Mouse (Mus musculus): Measurements from ENCODE around the gene Mrpl23. TPM values are rescaled to one million over a fixed set of nuclear protein-coding genes. Genes with fewer than 3 reads are reported as not detected.
A peak's percentile ranks its signal among the peaks of the same experiment; 100 is the strongest.

Mrpl23 gene
- polyA plus RNA-seq, 1 experiment from 2014 or later: 12.0 TPM

DNA sequence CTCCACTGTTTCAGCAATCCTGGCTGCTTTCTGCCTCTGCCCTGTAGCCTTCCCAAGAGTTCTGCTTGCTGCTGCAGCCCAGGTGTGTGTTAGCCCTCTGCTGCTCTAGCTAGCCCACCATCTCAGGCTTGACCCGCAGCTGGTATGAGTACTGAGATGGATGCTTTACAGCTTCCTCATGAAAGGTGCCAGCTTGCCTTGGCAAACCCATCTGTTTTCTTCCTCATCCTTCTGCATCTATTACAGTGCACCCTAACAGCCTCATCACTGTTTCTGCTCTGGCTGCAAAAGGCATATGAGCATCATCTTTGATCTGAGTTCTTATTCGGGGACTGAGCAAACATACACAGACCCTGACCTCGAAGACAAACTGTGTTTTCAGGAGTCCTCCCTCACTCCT lies 53.4 kb downstream of the Mrpl23 start:
- H3K27ac ChIP-seq (ENCODE audit: poor library complexity, severe bottlenecking): no peak overlapping the region
- no peak overlapping the region for H3K9ac ChIP-seq
- peaks cover 14% of the 10 kb centered on the region for H3K9me3 ChIP-seq (replicated peaks)
- no peaks in the 10 kb centered on the region for H3K36me3 ChIP-seq
- peaks cover 31% of the 10 kb centered on the region for H3K4me1 ChIP-seq (replicated peaks)
- no peaks in the 10 kb centered on the region for H3K27me3 ChIP-seq (replicated peaks)
- H3K4me3 ChIP-seq: no peak overlapping the region
- ATAC-seq (ENCODE audit: insufficient number of reproducible peaks, low FRiP score): no peak
- H3K4me2 ChIP-seq: no peak overlapping the region
- 79% methylated on average over 3 of the region's 3 CpGs for WGBS

GRCm38 (mm10) chr7:142588282-142588941 lies 55.9 kb downstream of the Mrpl23 start:
- Histone ChIP-seq H3K4me2 (no peak overlapping the region), H3K36me3 (no peaks in the 10 kb centered on the region), H3K4me3 (no peak overlapping the region), H3K9ac (no peak overlapping the region), H3K27me3 (replicated peaks) (no peaks in the 10 kb centered on the region), H3K27ac (ENCODE audit: poor library complexity, severe bottlenecking) (no peak overlapping the region), H3K4me1 (replicated peaks) (peaks cover 42% of the 10 kb centered on the region), H3K9me3 (replicated peaks) (no peaks in the 10 kb centered on the region)
- no peak for ATAC-seq (ENCODE audit: insufficient number of reproducible peaks, low FRiP score)
- WGBS: 73% methylated on average over 9 of the region's 9 CpGs

MicroRNAs within 50 kb of the gene (microRNA counts, 519-probe panel; counts per million panel counts)
- microRNA mmu-miR-675-3p (5,534 counts per million, percentile 67 among the panel's probes with 10 or more counts), microRNA mmu-miR-675-5p (3,018 counts per million, percentile 15 among the panel's probes with 10 or more counts)

Small RNA genes lying within 50 kb of the gene (microRNA-seq; reads per million reads assigned to microRNA genes)
- gene Mir675: 342 reads per million, percentile 69 among the genes with 10 or more reads in this experiment

Other genes with a start within 250 kb of the Mrpl23 start
- gene Krtap5-1, start 235.6 kb upstream of the Mrpl23 start, polyA plus RNA-seq (2016; fragmentation: Nextera tagmentation; extraction: Ambion mirVana): not detected in 2 replicates
- gene Krtap5-4, start 229.1 kb upstream of the Mrpl23 start, polyA plus RNA-seq (2016; fragmentation: Nextera tagmentation; extraction: Ambion mirVana): not detected in 2 replicates
- gene Ifitm10, start 158.9 kb upstream of the Mrpl23 start, polyA plus RNA-seq (2016; fragmentation: Nextera tagmentation; extraction: Ambion mirVana): 5.4 and 7.4 TPM in 2 replicates
- 3.0 TPM in 1 of 2 replicates, not detected in the other for gene Gm49369, start 150.0 kb upstream of the Mrpl23 start, polyA plus RNA-seq (2016; fragmentation: Nextera tagmentation; extraction: Ambion mirVana)
- 431 and 436 TPM in 2 replicates for gene Ctsd, start 144.6 kb upstream of the Mrpl23 start, polyA plus RNA-seq (2016; fragmentation: Nextera tagmentation; extraction: Ambion mirVana)
- 0.28 and 0.57 TPM in 2 replicates for gene Syt8, start 97.8 kb upstream of the Mrpl23 start, polyA plus RNA-seq (2016; fragmentation: Nextera tagmentation; extraction: Ambion mirVana)
- gene Tnni2, start 90.9 kb upstream of the Mrpl23 start, polyA plus RNA-seq (2016; fragmentation: Nextera tagmentation; extraction: Ambion mirVana): 50.6 and 53.5 TPM in 2 replicates
- 33.4 and 38.4 TPM in 2 replicates for gene Lsp1, start 71.9 kb upstream of the Mrpl23 start, polyA plus RNA-seq (2016; fragmentation: Nextera tagmentation; extraction: Ambion mirVana)
- gene Tnnt3, start 33.9 kb upstream of the Mrpl23 start, polyA plus RNA-seq (2016; fragmentation: Nextera tagmentation; extraction: Ambion mirVana): 6.4 and 9.3 TPM in 2 replicates
- gene Igf2, start 134.1 kb downstream of the Mrpl23 start, polyA plus RNA-seq (2016; fragmentation: Nextera tagmentation; extraction: Ambion mirVana): 1,315 and 1,354 TPM in 2 replicates
- gene Gm49394, start 137.3 kb downstream of the Mrpl23 start, polyA plus RNA-seq (2016; fragmentation: Nextera tagmentation; extraction: Ambion mirVana): 0.04 and 0.21 TPM in 2 replicates
- not detected in 2 replicates for gene Ins2, start 210.7 kb downstream of the Mrpl23 start, polyA plus RNA-seq (2016; fragmentation: Nextera tagmentation; extraction: Ambion mirVana)

Data from heart, embryonic 12.5 days (tissue).